Mouse (Mus musculus) testis, adult 2 months (tissue): Measurements from ENCODE around the gene Snorc. TPM values are rescaled to one million over a fixed set of nuclear protein-coding genes. Genes with fewer than 3 reads are reported as not detected.

ENCODE experiments used
- H3K27ac ChIP-seq: fragments of 200-500 bp; 2 replicates; pipeline ENCODE4 v1.5.1; 2012; ENCODE audit warnings: low read depth, low read length; ENCODE audit not compliant: control insufficient read depth, insufficient read depth
- H3K27me3 ChIP-seq: fragments of 200-500 bp; 2 replicates; pipeline ENCODE4 v1.6.1; 2012; ENCODE audit warnings: mild to moderate bottlenecking, low read length, moderate library complexity; ENCODE audit not compliant: control insufficient read depth, insufficient read depth
- H3K36me3 ChIP-seq: fragments of 200-500 bp; 2 replicates; pipeline ENCODE4 v1.6.1; 2012; ENCODE audit warnings: mild to moderate bottlenecking, low read length; ENCODE audit not compliant: control insufficient read depth, insufficient read depth
- H3K4me1 ChIP-seq: fragments of 200-500 bp; 2 replicates; pipeline ENCODE4 v1.6.1; 2012; ENCODE audit warnings: low read length; ENCODE audit not compliant: control insufficient read depth, insufficient read depth
- H3K4me3 ChIP-seq: fragments of 200-500 bp; 2 replicates; pipeline ENCODE4 v1.5.1; 2012; ENCODE audit warnings: low read depth, mild to moderate bottlenecking, low read length, moderate library complexity, mixed read lengths; ENCODE audit not compliant: control insufficient read depth
- CTCF ChIP-seq: fragments of 200-500 bp; IDR thresholded peaks from 2 replicates; pipeline ENCODE4 v1.5.1; 2012; ENCODE audit warnings: low read depth, mild to moderate bottlenecking, inconsistent platforms, low read length, moderate library complexity; ENCODE audit not compliant: control insufficient read depth, insufficient read depth, insufficient replicate concordance
- POLR2A ChIP-seq: fragments of 200-500 bp; IDR thresholded peaks from 2 replicates; pipeline ENCODE4 v1.6.1; 2012; ENCODE audit warnings: low read depth, mild to moderate bottlenecking, inconsistent platforms, low read length, moderate library complexity; ENCODE audit not compliant: control insufficient read depth
- polyA plus RNA-seq: library from polyadenylated mRNA; depleted of rRNA; stranded (reverse); fragments of >200 nt; gene quantifications from 2 replicates; pipeline ENCODE4 v1.2.3, GENCODE M21; 2012

The Snorc gene
- polyA plus RNA-seq, 1 experiment, result not detected

GRCm38 (mm10) chr1:87467469-87467868 lies 2.6 kb upstream of the Snorc start:
- Histone ChIP-seq H3K4me1 (no peaks in the 10 kb centered on the region), H3K27ac (no peak overlapping the region), H3K36me3 (no peaks in the 10 kb centered on the region), H3K27me3 (no peaks in the 10 kb centered on the region), H3K4me3 (no peak overlapping the region)
- no peak for TF ChIP-seq CTCF
- no peak for TF ChIP-seq POLR2A

DNA sequence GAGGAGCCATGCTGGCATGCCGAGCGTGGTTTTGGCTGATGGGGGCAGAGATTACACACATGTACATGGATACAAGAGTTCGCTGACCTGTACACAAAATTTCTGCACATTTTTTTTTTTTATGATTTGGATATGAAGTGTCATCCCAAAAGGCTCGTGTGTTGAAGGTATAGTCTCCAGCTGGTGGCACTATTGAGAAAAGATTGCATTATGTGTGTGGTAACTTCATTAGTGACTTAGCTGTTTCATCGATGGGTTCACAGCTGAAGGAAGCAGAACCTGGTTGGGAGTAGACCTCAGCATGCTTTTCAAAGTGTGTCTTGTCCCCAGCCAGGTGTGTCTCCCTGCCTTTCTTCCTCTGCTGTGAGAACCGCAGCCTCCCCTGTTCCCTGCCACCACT lies 1.8 kb upstream of the Snorc start:
- Histone ChIP-seq H3K36me3 (no peaks in the 10 kb centered on the region), H3K4me3 (no peak overlapping the region), H3K4me1 (no peaks in the 10 kb centered on the region), H3K27ac (no peak overlapping the region), H3K27me3 (no peaks in the 10 kb centered on the region)
- no peak for TF ChIP-seq CTCF
- no peak for TF ChIP-seq POLR2A

DNA sequence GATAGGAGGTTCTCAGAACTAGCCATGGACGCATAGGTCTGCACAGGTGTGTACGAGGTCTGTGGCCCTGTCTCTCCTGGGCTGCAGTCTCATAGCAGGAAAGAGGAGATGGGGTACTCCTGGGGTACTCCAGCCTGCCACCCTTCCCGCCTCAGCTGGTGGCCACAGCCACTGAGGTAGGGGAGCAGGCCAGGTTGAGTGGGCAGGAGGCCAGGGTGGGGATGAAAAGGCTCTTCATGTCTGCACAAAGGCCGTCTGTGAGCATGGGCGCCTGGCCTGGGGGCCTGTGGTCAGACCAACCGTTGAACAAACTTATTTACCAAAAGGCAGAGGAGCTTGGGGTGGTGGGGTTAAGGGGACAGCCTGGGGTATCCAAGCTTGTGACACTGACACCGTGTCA lies 1.8 kb downstream of the Snorc start:
- no peak overlapping the region for H3K4me3 ChIP-seq
- no peaks in the 10 kb centered on the region for H3K27me3 ChIP-seq
- H3K36me3 ChIP-seq, result no peaks in the 10 kb centered on the region
- TF ChIP-seq POLR2A (no peak), CTCF (no peak)
- peaks cover 6% of the 10 kb centered on the region for H3K4me1 ChIP-seq
- no peak overlapping the region for H3K27ac ChIP-seq

DNA sequence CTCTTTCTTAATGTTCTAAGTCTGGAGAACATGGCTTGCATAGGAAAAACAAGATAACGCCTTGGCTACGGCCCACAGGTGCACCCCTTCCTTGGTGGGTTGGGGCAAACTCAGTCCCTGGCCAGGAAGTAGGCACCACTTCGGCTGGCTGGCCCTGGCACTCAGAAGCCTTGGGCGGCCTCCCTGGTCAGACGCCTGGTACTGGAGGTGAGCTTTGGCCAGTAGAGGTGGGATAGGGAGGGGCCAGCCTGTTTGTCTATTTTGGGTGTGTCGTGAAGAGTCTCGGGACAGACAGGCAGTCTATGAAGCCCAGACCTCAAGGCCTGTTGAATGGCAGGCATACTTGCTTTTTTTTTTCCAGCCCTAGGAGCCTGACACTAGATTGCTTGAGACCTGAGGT lies 2.5 kb downstream of the Snorc start:
- Histone ChIP-seq H3K27ac (no peak overlapping the region), H3K4me1 (peaks cover 6% of the 10 kb centered on the region), H3K36me3 (no peaks in the 10 kb centered on the region), H3K4me3 (no peak overlapping the region), H3K27me3 (no peaks in the 10 kb centered on the region)
- no peak for TF ChIP-seq CTCF

DNA sequence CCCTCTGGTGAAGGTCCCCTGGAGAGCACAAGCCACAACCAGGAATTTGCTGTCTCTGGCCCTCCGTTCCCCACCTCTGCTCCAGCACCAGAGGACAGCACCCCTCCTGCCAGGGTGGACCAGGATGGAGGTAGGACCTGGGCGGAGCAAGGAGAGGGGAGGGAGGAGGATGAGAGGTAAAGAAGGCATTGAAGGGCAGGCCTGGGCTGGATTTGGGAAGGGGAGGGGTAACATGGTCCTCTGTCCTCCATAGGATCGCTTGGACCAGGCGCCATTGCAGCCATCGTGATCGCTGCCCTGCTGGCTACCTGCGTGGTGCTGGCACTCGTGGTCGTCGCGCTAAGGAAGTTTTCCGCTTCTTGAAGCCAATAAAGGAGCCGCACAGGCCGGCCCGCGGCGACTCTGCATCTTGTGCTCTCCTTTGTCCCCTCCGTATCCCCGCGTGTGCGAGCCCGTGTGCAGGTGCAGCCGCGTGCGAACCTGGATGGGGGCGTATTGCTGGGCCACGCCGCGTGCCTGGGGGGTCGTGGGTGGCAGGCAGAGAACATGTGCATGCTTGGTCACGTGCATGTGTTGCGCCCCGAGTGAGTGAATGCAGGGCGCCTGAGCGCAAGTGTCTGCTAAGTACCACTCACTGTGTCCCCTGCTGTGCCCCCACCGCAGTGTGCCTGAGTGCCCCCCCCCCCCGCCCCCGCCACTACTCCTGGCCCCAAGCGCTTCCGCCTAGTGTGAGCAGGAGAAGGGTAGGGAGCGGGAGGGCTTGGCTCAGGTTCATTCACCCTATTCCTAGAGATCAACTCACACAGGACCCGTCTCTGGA lies 5.2 kb downstream of the Snorc start:
- H3K4me1 ChIP-seq, result peaks cover 6% of the 10 kb centered on the region
- TF ChIP-seq CTCF, result no peak
- H3K27me3 ChIP-seq, result no peaks in the 10 kb centered on the region
- H3K36me3 ChIP-seq, result no peaks in the 10 kb centered on the region
- peak overlapping the region; percentile 32 for H3K4me3 ChIP-seq
- H3K27ac ChIP-seq, result no peak overlapping the region

DNA sequence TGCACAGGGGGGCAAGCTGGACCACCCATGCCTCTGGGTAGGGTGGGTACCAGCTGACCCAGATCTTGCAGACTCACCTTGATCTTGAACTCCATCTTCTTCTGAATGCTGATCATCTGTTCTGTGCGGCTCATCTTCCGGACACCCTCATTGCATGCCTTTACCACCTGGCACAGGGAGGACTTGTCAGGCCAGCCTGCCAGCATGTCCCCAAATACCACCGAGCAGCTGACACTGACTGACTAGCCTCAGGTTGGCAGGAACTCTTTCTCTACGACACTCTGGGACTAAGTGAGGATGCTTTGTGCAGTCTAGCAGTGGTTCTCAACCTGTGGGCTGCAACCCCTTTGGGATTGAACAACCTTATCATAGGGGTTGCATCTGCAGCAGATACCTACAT lies 12.5 kb downstream of the Snorc start:
- Histone ChIP-seq H3K27me3 (no peaks in the 10 kb centered on the region), H3K36me3 (no peaks in the 10 kb centered on the region), H3K27ac (no peak overlapping the region), H3K4me3 (no peak overlapping the region), H3K4me1 (no peaks in the 10 kb centered on the region)
- TF ChIP-seq POLR2A (no peak), CTCF (no peak)

DNA sequence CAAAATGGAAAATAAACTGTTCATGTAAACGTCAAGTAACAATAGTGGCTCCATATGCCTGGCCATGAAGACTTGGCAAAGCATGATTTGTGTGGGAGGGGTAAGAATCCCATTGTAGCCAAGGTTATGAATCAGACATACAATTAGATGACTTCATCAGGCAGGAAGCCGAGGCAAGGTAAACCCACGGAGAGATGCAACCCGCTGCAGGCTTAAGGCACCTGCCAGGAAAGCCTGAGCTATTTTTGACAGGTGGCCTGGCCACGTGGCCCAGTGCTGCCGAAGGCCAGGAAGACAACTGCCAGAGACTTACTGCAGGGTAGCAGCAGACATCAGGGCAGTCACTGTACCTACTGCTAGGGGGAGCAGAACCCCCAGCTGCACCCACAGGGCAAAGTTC lies 16.3 kb downstream of the Snorc start:
- no peaks in the 10 kb centered on the region for H3K36me3 ChIP-seq
- H3K27me3 ChIP-seq, result no peaks in the 10 kb centered on the region
- TF ChIP-seq CTCF (no peak), POLR2A (no peak)
- H3K4me1 ChIP-seq, result no peaks in the 10 kb centered on the region
- H3K27ac ChIP-seq, result no peak overlapping the region
- no peak overlapping the region for H3K4me3 ChIP-seq

DNA sequence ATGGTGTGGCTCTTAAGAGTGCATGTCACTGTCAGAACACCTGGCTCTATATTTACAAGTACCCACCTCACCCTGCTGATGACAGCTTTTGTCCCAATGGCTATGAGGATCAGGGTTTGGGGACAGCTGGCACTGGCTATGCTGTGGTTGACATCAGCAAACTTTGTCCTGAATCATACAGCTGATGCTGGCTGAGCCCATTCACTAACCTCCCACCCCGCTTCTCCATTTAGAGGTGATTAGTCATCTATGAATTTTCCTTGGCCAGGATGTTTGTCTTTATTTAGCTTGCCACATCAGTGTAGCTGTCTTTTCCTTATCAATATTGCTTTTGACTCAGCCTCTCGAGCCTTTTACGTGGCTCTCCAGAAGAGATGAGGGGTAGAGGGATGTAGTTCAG lies 22.2 kb downstream of the Snorc start:
- no peaks in the 10 kb centered on the region for H3K36me3 ChIP-seq
- H3K4me1 ChIP-seq, result no peaks in the 10 kb centered on the region
- no peak for TF ChIP-seq POLR2A
- TF ChIP-seq CTCF, result no peak
- no peaks in the 10 kb centered on the region for H3K27me3 ChIP-seq
- H3K4me3 ChIP-seq, result no peak overlapping the region
- no peak overlapping the region for H3K27ac ChIP-seq

DNA sequence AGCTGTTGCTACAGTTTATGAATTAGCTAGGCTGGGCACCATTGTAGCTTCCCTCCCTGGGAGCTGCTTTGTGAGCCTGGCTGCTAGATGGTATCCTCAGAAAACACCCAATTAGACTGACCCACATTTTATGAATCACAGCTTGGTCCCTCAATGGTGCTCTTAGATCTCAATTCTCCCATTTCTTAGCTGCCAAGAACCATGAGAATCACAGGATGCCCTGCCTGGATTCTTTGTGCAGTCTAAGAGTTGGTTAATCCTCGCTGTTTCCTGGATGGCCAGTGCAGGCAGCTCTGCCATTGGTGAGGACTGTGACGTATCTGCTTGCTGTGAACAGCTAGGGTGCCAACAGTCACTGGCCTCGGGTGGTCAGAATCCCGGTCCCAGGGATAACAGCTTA lies 23.5 kb downstream of the Snorc start:
- no peaks in the 10 kb centered on the region for H3K4me1 ChIP-seq
- H3K36me3 ChIP-seq, result no peaks in the 10 kb centered on the region
- no peaks in the 10 kb centered on the region for H3K27me3 ChIP-seq
- H3K27ac ChIP-seq, result no peak overlapping the region
- H3K4me3 ChIP-seq, result no peak overlapping the region
- TF ChIP-seq CTCF (no peak), POLR2A (no peak)
